Mouse (Mus musculus) brain, embryonic 14.5 days (tissue): ENCODE results near the gene Xirp1.

Source experiments
- CTCF ChIP-seq: fragments of 200-500 bp; IDR thresholded peaks from 2 replicates; pipeline ENCODE4 v1.5.1; 2012; ENCODE audit warnings: inconsistent platforms, mild to moderate bottlenecking, moderate library complexity, borderline replicate concordance; ENCODE audit not compliant: insufficient read depth, insufficient read length; ENCODE audit errors: extremely low read depth
- POLR2A ChIP-seq: fragments of 200-500 bp; IDR thresholded peaks from 2 replicates; pipeline ENCODE4 v1.6.1; 2012; ENCODE audit warnings: mild to moderate bottlenecking, inconsistent platforms, borderline replicate concordance; ENCODE audit not compliant: poor library complexity, insufficient read depth, insufficient read length, severe bottlenecking; ENCODE audit errors: extremely low read depth

- TF ChIP-seq CTCF (no peak), POLR2A (no peak)
These were observed 29.2 kb downstream of the Xirp1 start for GRCm38 (mm10) chr9:119994207-119994606.
